Mouse (Mus musculus): ENCODE data around the gene Prkar1a.

The Prkar1a gene

GRCm38 (mm10) chr11:109708786-109709185 lies 59.6 kb downstream of the Prkar1a start:
- DNase-seq: no peak

- DNase-seq: no peak
Observed at GRCm38 (mm10) chr11:109709501-109709900, 60.3 kb downstream of the Prkar1a start.

GRCm38 (mm10) chr11:109714341-109715247 lies 65.4 kb downstream of the Prkar1a start:
- no peak for DNase-seq

- no peak for DNase-seq
Observed at GRCm38 (mm10) chr11:109715311-109715781, 66.1 kb downstream of the Prkar1a start.

DNA sequence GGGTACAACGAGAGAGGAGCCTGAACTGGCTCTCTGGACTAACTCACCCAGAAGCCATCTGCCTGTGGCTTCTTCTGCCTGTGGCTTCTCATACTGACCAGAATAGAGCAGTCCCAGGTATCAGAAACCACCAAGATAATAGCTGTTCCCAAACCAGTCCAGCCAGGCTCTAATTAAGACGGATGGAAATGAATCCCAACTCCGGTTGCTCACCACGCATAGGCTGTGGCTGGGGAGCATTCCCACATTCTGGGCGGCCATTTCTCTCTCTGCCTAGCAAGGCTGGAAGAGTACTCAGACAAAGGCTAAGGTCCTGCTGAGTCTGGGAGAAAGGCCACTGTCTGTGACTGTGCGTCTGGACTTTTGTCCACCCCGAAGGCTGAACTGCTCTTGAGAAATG lies 67.8 kb downstream of the Prkar1a start:
- DNase-seq: no peak

DNA sequence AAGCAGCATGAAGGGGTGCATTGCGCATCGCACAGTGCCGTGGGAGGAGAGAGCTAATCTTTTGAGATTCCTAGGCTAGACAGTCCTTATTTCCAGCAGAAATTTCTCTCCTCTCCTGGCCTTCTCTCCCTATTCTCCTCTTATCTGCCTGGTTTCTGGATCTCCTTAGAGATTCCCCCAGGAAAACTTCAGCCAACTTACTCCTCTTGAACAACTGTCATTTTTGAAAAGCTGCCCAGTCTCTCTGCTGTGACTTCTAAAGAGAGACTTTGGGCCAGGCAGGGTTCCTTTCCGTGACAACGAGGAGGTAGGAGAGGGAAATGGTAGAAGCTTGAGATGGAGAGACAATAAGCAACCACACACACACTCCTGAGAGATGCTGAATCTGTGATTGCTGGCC lies 68.2 kb downstream of the Prkar1a start:
- no peak for DNase-seq

- DNase-seq: no peak
Observed at GRCm38 (mm10) chr11:109717966-109718895, 69.0 kb downstream of the Prkar1a start.
